Mouse (Mus musculus) thymus, adult 18-20 months (tissue): Measurements from ENCODE around the gene Gm20479.

Experiments used
- DNase-seq, 2 experiments: peaks; one replicate each; pipeline ENCODE4 v3.0.0; 2022; ENCODE audit warnings: mixed read lengths in 2 of 2

Gene Gm20479

DNA sequence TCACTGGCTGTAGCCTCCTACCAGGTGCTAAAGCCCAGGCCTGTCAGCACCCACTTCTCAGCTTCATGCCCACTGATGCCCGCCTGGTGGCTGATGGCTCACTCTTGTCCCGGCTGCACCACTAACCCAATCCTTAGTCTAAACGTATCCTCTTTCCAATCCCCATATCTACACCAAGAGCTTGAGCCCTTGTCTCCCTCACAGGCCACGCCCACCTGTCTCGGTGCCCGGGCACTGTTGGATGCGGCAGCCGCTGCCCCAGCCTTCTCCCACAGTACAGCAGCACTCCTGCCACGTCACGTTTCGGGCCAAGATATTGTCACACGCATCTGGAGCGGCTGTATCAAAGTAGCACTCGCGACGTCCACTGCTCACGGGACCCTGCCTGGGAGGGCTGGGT lies 46.9 kb downstream of the Gm20479 start:
- DNase-seq: no peak

DNA sequence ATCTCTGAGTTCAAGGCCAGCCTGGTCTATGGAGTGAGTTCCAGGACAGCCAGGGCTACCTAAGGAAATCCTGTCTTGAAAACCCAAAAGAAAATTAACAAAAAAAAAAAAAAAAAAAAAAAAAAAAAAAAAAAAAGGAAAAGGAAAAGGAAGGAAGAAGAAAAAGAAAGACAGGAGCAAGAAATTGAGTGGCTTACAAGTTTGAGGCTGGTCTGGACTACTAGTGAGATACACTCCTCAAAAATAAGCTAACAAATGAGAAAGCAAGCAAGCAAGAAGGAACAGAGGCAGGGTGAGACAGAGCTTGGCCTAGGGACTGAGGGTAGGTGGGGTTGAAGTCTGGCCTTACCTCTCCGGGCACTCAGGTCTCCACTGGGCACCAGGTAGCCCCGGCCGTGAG lies 47.4 kb downstream of the Gm20479 start:
- no peak for DNase-seq

DNA sequence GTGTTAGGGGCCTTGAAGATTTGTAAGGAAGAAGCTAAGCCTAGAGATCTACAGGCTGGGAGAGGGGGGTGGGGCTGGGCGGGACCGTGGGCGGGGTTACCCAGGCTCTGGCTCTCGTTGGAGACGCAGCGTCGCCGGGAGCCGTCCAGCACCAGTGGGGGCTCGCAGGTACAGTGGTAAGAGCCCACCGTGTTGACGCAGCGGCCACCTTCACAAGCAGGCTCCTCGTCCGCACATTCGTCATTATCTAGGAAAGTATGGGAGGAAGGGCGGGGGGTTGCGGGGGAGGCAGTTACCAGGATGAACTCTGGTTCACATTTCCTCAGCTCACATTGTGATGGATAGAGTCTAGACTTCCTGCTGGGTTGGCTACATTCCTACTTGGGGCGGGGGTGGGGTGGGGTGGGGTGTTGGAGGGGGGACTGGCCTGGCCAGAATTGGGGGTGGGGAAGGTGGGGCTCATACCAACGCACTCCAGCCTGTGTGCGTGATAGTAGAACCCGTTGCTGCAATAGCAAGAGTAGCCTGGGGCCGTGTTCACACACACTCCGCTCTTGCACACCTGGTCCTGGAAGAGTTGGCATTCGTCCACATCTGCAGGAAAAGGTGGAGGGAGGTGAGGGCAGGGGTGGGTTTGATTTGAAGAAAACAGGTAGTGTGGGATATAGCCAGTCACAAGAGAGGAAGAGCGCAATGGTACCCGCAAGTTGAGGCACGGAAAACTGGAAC lies 48.2 kb downstream of the Gm20479 start:
- DNase-seq: no peak

DNA sequence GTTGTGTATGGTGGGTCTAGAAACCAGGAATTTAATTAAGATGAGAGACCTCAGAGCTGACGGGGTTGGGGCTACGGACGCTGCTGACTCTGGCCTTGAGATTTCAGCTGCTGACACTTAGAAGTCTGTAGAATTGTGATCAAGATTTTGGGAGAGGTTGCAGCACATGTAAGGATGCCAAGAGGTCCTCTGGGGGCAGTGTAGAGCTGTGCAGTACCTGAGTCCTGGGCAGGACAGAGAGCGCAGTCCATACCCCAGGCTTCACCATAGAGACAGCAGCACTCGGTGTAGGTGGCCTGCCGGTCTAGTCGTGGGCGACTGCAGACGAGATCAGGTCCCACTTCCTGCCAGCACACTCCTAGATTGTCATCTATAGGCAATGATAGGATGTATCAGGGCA lies 49.7 kb downstream of the Gm20479 start:
- no peak for DNase-seq

DNA sequence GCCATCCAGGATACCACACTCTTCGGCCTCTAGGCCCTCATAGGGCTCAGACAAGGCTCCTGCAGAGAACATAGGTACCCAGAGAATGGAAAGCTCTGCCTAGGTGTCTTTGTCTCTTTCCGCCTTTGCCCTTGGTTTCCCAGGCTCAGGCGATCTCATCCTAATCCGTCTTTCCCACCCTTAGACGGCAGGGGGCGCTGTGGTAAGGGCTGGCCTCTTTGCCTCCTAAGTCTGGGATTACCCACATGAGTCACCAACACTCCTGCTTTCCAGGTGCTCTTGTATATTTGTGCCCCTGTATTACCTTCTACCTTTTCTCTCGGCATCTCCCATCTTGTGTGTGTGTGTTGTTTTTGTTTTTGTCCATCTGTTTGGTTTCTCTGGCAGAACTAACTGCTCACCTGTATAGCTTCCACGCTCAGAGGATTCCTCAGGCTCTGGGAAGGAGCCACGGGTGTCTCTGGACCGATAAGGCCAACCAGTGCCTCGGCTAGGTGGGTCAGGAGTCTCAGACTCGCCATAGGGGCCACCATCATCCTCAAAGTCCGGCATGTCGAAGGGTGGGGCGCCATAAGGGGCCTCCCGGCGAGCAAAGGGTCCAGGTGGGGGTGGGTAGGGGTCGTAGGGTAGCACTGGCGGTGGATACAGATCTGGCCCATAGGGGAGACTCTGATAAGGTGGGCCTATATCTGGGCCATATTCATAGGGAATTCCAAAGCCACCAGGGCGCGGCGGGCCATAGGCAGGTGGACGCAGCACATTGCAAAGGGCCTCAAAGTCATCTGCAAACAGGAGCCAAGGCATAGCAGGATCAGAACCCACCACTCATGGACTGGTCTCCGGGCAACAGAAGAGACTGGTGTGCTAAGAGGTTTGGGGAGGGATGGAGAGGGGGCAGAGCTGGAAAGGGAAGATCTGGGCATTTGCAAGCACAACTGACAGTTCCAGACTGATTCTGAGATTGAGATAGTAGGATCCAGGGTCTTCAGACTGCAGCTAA lies 50.8 kb downstream of the Gm20479 start:
- DNase-seq: no peak

DNA sequence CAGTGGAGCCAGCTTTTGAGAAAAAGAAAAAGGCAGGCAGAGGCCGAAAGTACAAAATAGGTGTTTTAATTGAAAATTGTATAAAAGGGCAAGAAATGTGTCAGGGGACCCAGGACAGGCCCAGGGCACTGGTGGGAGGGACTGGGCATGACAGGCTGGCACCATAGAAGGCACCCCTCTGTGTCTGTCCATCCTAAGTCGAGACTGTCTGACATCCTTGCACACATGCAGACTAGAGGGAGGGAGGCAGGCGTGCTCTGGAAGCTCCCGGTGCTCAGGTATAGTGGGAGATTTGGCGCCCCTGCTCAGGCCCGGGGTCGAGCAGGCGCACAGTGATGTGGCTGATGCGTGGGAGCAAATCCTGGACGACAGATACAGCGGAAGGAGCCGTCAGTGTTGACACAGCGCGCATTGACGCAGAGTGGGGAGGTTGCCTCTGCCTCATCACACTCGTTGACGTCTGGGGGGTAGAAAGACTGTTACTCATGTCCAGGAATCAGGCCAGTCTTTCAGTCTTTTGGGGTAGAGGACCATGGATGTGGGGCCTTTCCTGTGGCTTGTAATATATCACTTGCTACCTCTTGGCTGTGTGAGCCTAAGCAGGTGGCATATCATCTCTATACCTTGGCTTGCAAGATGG lies 52.0 kb downstream of the Gm20479 start:
- DNase-seq: no peak
